Mouse (Mus musculus): ENCODE data around the gene Olfr1395.
"Not testable (repeated sequence)": the region's sequence is repeated elsewhere in the genome, so short reads cannot be mapped to it uniquely, and the experiment has no call there.

Gene Olfr1395

DNA sequence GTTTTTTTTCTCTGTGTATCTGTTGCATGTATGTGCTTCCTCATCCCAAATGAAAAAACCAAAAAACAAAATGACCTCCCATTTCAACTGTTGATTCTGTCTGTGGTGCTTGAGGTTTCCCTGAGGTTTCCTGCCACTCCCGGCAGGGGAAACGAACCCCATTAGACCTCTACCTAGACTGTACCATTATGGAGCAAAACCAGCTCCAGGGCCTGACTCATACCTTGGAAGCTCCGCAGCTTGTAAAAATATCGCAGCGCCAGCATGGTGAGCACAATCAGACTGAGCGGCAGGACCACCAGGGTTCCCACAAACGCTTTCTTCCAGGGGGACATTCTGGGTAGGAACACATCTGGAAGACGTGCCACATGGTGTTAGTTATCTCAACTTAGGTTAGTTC, 33.3 kb downstream of the Olfr1395 start:
- DNase-seq (ENCODE audit: low read depth, low spot score) = no peak

- DNase-seq (ENCODE audit: low read depth, low spot score) = not testable (repeated sequence)
Measured at GRCm38 (mm10) chr11:49176047-49176779, 34.1 kb downstream of the Olfr1395 start.

GRCm38 (mm10) chr11:49183172-49183571, 41.1 kb downstream of the Olfr1395 start:
- no peak for DNase-seq (ENCODE audit: low read depth, low spot score)

DNA sequence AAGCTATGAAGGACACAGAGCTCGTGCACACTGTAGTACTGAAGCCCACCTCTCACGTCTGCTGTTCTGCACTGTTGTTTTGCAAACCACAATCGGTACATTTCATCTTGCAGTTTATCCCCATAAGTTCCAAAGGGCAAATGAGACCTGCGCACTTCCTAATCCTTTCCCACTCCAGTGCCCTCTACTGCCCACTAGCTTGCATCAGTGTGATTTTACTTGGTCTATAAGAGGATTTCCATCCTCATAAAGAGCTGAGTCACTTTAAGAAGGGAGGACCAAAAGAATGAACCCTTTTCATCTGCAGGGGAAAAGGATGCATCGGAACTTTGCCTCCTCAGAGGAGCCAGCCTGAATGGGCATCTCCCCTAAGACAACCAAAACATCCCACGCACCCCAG, 44.4 kb downstream of the Olfr1395 start:
- no peak for DNase-seq (ENCODE audit: low read depth, low spot score)

- no peak for DNase-seq (ENCODE audit: low read depth, low spot score)
Measured at GRCm38 (mm10) chr11:49186955-49187488, 44.9 kb downstream of the Olfr1395 start, which contains the start of gene Btnl9. Gene Btnl9 (minus strand): TSS chr11:49187159.

- DNase-seq (ENCODE audit: low read depth, low spot score) = no peak
Measured at GRCm38 (mm10) chr11:49187701-49188100, 45.6 kb downstream of the Olfr1395 start.

- peak; percentile 71 for DNase-seq (ENCODE audit: low read depth, low spot score)
Measured at GRCm38 (mm10) chr11:49189737-49190136, 47.7 kb downstream of the Olfr1395 start.

DNA sequence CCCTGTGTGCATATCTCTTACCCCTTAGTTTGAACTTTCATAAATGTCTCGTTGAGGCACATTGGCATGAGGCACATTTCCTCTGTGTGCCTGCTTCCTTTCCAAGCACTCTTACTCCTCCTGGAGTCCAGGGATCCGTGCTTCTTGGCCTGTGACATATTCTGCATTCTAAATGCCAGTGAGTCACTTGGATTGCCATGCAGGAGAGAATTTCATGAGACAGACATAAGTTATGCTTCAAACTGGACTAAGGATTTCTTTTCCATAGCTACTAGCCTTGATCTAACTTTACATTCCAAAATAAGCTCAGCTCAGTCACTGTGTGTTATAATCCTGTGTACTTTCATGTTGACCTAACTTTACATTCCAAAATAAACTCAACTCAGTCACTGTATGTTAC, 49.0 kb downstream of the Olfr1395 start:
- peak; percentile 31 for DNase-seq (ENCODE audit: low read depth, low spot score)

- DNase-seq (ENCODE audit: low read depth, low spot score) = not testable (repeated sequence)
Measured at GRCm38 (mm10) chr11:49194771-49195170, 52.7 kb downstream of the Olfr1395 start.

DNA sequence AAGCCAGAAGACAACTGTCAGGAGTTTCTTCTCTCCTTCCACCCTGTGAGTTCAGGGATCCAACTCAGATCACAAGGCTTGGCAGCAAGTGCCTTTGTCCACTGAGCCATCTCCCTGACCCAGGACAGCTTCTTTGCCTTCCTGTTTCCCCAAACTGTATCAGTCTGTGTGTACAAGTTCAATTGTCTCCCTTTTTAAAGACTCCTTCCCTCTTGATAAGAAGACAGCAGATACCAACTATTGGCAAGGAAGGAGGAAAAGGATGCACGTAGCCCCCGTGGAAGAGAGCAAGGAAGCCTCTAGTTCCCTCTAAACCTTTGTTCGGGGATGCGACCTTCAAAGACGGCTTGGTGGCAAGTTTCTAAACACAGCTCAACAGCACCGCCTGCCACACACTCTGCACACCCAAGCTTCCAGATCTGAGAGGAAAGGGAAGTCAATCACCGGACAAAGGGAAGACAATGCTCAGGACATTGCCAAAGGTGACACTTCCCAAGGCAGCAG, 53.8 kb downstream of the Olfr1395 start:
- no peak for DNase-seq (ENCODE audit: low read depth, low spot score)
